Mouse (Mus musculus) embryonic facial prominence, embryonic 15.5 days (tissue): ENCODE data around the gene Dop1b. TPM values are rescaled to one million over a fixed set of nuclear protein-coding genes. Genes with fewer than 3 reads are reported as not detected.

ENCODE experiments used
- ATAC-seq: fragments of 200-750 bp; cut with Nextera tagmentation; 2 replicates; pipeline ENCODE4 v1.8.0; 2017; ENCODE audit warnings: low read depth, moderate TSS enrichment; ENCODE audit not compliant: insufficient number of reproducible peaks, low FRiP score, low TSS enrichment
- H3K27ac ChIP-seq: fragments of 300-500 bp; sonication (generic); replicated peaks from 2 replicates; pipeline ENCODE4 v1.5.1; 2015; ENCODE audit warnings: mild to moderate bottlenecking, inconsistent platforms
- H3K27me3 ChIP-seq: fragments of 300-500 bp; sonication (generic); 2 replicates; pipeline ENCODE4 v1.6.1; 2015; ENCODE audit warnings: inconsistent platforms
- H3K36me3 ChIP-seq: fragments of 300-500 bp; sonication (generic); 2 replicates; pipeline ENCODE4 v1.6.1; 2015; ENCODE audit warnings: mild to moderate bottlenecking, inconsistent platforms
- H3K4me1 ChIP-seq: fragments of 300-500 bp; sonication (generic); 2 replicates; pipeline ENCODE4 v1.6.1; 2015; ENCODE audit warnings: inconsistent platforms
- H3K4me2 ChIP-seq: fragments of 300-500 bp; sonication (generic); replicated peaks from 2 replicates; pipeline ENCODE4 v1.6.1; 2015; ENCODE audit warnings: mild to moderate bottlenecking, inconsistent platforms
- H3K4me3 ChIP-seq: fragments of 300-500 bp; sonication (generic); replicated peaks from 2 replicates; pipeline ENCODE4 v1.5.1; 2015; ENCODE audit warnings: mild to moderate bottlenecking, inconsistent platforms
- H3K9ac ChIP-seq: fragments of 300-500 bp; sonication (generic); 2 replicates; pipeline ENCODE4 v1.6.1; 2015; ENCODE audit warnings: inconsistent platforms
- H3K9me3 ChIP-seq: fragments of 300-500 bp; sonication (generic); replicated peaks from 2 replicates; pipeline ENCODE4 v1.6.1; 2016; ENCODE audit warnings: inconsistent platforms
- WGBS: fragments of 180-500 bp; shearing (Covaris S2); methylation state at CpG from one replicate; pipeline ENCODE4 v1.1.7; 2015; 5-methylcytosine and 5-hydroxymethylcytosine counted together
- polyA plus RNA-seq: library from polyadenylated mRNA; unstranded; fragments of >200 nt; fragmentation: Nextera tagmentation; extraction: Ambion mirVana; gene quantifications from 2 replicates; pipeline ENCODE4 v1.2.1, GENCODE M21; 2015

The Dop1b gene
- polyA plus RNA-seq, 1 experiment from 2014 or later: 17.3 TPM

GRCm38 (mm10) chr16:93830071-93830470, 118.4 kb downstream of the Dop1b start:
- no peak overlapping the region for H3K9ac ChIP-seq
- H3K4me2 ChIP-seq: no peak overlapping the region
- no peak overlapping the region for H3K27ac ChIP-seq
- H3K9me3 ChIP-seq: no peaks in the 10 kb centered on the region
- no peak overlapping the region for H3K4me3 ChIP-seq
- 82% methylated on average over 9 of the region's 9 CpGs for WGBS
- H3K4me1 ChIP-seq: peaks cover 16% of the 10 kb centered on the region
- ATAC-seq: no peak
- no peaks in the 10 kb centered on the region for H3K36me3 ChIP-seq
- no peaks in the 10 kb centered on the region for H3K27me3 ChIP-seq

- Histone ChIP-seq H3K36me3 (no peaks in the 10 kb centered on the region), H3K27me3 (no peaks in the 10 kb centered on the region), H3K27ac (no peak overlapping the region), H3K9me3 (no peaks in the 10 kb centered on the region), H3K4me3 (no peak overlapping the region), H3K4me2 (no peak overlapping the region), H3K9ac (no peak overlapping the region), H3K4me1 (peaks cover 16% of the 10 kb centered on the region)
- ATAC-seq: no peak
- WGBS: 61% methylated on average over 5 of the region's 5 CpGs
These were observed 119.2 kb downstream of the Dop1b start for GRCm38 (mm10) chr16:93830916-93831315.

- no peaks in the 10 kb centered on the region for H3K36me3 ChIP-seq
- peak within 1 kb of the TSS; percentile 97 for H3K27ac ChIP-seq
- H3K4me2 ChIP-seq: peak within 1 kb of the TSS; percentile 74
- peak within 1 kb of the TSS; percentile 95 for H3K9ac ChIP-seq
- H3K4me3 ChIP-seq: peak within 1 kb of the TSS; percentile 93
- no peaks in the 10 kb centered on the region for H3K9me3 ChIP-seq
- peaks cover 16% of the 10 kb centered on the region for H3K4me1 ChIP-seq
- WGBS: 12% methylated on average over 55 of the region's 55 CpGs
- peak; percentile 96 for ATAC-seq
- no peaks in the 10 kb centered on the region for H3K27me3 ChIP-seq
These were observed 120.1 kb downstream of the Dop1b start, which contains the start of gene Morc3 for GRCm38 (mm10) chr16:93831627-93832395. TSS of gene Morc3 (plus strand) at chr16:93832121.

- peak overlapping the region; percentile 97 for H3K27ac ChIP-seq
- H3K9me3 ChIP-seq: no peaks in the 10 kb centered on the region
- no peaks in the 10 kb centered on the region for H3K36me3 ChIP-seq
- H3K4me3 ChIP-seq: peak overlapping the region; percentile 93
- peak overlapping the region; percentile 74 for H3K4me2 ChIP-seq
- H3K4me1 ChIP-seq: peaks cover 16% of the 10 kb centered on the region
- peak; percentile 20 for ATAC-seq
- 1% methylated on average over 45 of the region's 69 CpGs for WGBS
- peak overlapping the region; percentile 95 for H3K9ac ChIP-seq
- no peaks in the 10 kb centered on the region for H3K27me3 ChIP-seq
These were observed 121.0 kb downstream of the Dop1b start for GRCm38 (mm10) chr16:93832451-93833276.

- peak overlapping the region; percentile 74 for H3K4me2 ChIP-seq
- no peaks in the 10 kb centered on the region for H3K27me3 ChIP-seq
- H3K36me3 ChIP-seq: no peaks in the 10 kb centered on the region
- peaks cover 16% of the 10 kb centered on the region for H3K4me1 ChIP-seq
- peak overlapping the region; percentile 93; the same call in 1 of the 2 replicates for H3K4me3 ChIP-seq
- no peaks in the 10 kb centered on the region for H3K9me3 ChIP-seq
- no peak overlapping the region for H3K9ac ChIP-seq
- no peak overlapping the region for H3K27ac ChIP-seq
- no peak for ATAC-seq
- 89% methylated on average over 6 of the region's 6 CpGs for WGBS
These were observed 121.8 kb downstream of the Dop1b start for GRCm38 (mm10) chr16:93833551-93833950.

- no peak overlapping the region for H3K4me3 ChIP-seq
- no peaks in the 10 kb centered on the region for H3K27me3 ChIP-seq
- H3K4me2 ChIP-seq: no peak overlapping the region
- H3K9me3 ChIP-seq: no peaks in the 10 kb centered on the region
- H3K9ac ChIP-seq: no peak overlapping the region
- no peak for ATAC-seq
- H3K36me3 ChIP-seq: no peaks in the 10 kb centered on the region
- WGBS: 79% methylated on average over 2 of the region's 2 CpGs
- peaks cover 16% of the 10 kb centered on the region for H3K4me1 ChIP-seq
- no peak overlapping the region for H3K27ac ChIP-seq
These were observed 122.4 kb downstream of the Dop1b start for GRCm38 (mm10) chr16:93834076-93834475.

GRCm38 (mm10) chr16:93839049-93839448, 127.3 kb downstream of the Dop1b start:
- Histone ChIP-seq H3K36me3 (no peaks in the 10 kb centered on the region), H3K4me3 (no peak overlapping the region), H3K4me2 (no peak overlapping the region), H3K27me3 (no peaks in the 10 kb centered on the region), H3K9me3 (no peaks in the 10 kb centered on the region), H3K4me1 (peaks cover 4% of the 10 kb centered on the region), H3K27ac (no peak overlapping the region), H3K9ac (no peak overlapping the region)
- ATAC-seq: no peak
- 86% methylated on average over 1 of the region's 1 CpGs for WGBS

- 93% methylated on average over 3 of the region's 3 CpGs for WGBS
- ATAC-seq: no peak
- Histone ChIP-seq H3K4me1 (no peaks in the 10 kb centered on the region), H3K9me3 (no peaks in the 10 kb centered on the region), H3K36me3 (peaks cover 77% of the 10 kb centered on the region), H3K4me3 (no peak overlapping the region), H3K9ac (no peak overlapping the region), H3K27me3 (no peaks in the 10 kb centered on the region), H3K4me2 (no peak overlapping the region), H3K27ac (no peak overlapping the region)
These were observed 138.8 kb downstream of the Dop1b start for GRCm38 (mm10) chr16:93850527-93850926.

- no peak overlapping the region for H3K9ac ChIP-seq
- ATAC-seq: no peak
- 83% methylated on average over 4 of the region's 4 CpGs for WGBS
- peaks cover 78% of the 10 kb centered on the region for H3K36me3 ChIP-seq
- no peak overlapping the region for H3K27ac ChIP-seq
- no peaks in the 10 kb centered on the region for H3K27me3 ChIP-seq
- no peak overlapping the region for H3K4me2 ChIP-seq
- H3K4me1 ChIP-seq: no peaks in the 10 kb centered on the region
- no peaks in the 10 kb centered on the region for H3K9me3 ChIP-seq
- no peak overlapping the region for H3K4me3 ChIP-seq
These were observed 148.3 kb downstream of the Dop1b start for GRCm38 (mm10) chr16:93859967-93860366.
